In genomic region chr17:36060829-36061228, GRCm38 (mm10) we compare ENCODE assay signal across 9 mouse cellular contexts. TPM values are rescaled to one million over a fixed set of nuclear protein-coding genes. Genes with fewer than 3 reads are reported as not detected.
DNase-seq lines count a peak whose midpoint lies in the region; ATAC-seq lines count a peak whose summit lies in the region.
"Had no signal": no experiment of that assay in that cellular context is flagged by ENCODE, and none has a peak within 500 bp of the region (broad histone marks: within the 10 kb centered on the region; RNA-seq: fewer than 3 reads in every experiment).

No protein-coding gene starts in this region.

- H3K4me1 ChIP-seq in kidney, embryonic 15.5 days, result no peaks in the 10 kb centered on the region
- H3K4me1 ChIP-seq in limb, embryonic 10.5 days, result no peaks in the 10 kb centered on the region
- H3K4me1 ChIP-seq in neural tube, embryonic 11.5 days (ENCODE audit: control insufficient read depth, insufficient read depth, low read length), result no peaks in the 10 kb centered on the region

- 32% methylated on average over 2 of the region's 2 CpGs for WGBS in kidney, embryonic 15.5 days
- WGBS in limb, embryonic 10.5 days, result 25% methylated on average over 2 of the region's 2 CpGs
- 20% methylated on average over 2 of the region's 2 CpGs for WGBS in neural tube, embryonic 11.5 days

- no peak overlapping the region for H3K27ac ChIP-seq in kidney, embryonic 15.5 days
- H3K27ac ChIP-seq in limb, embryonic 10.5 days, result no peak overlapping the region
- H3K27ac ChIP-seq in neural tube, embryonic 11.5 days (ENCODE audit: low read depth, low read length), result no peak overlapping the region

- peak; percentile 75 for DNase-seq in kidney, adult 11 months
- peak; percentile 93 for DNase-seq in brain, adult 2 months (ENCODE audit: low read depth, low spot score)
- peak; percentile 88 for DNase-seq in forelimb bud, embryonic 11.5 days (ENCODE audit: low read depth, low spot score)
- DNase-seq in induced T-regulatory cell, adult 2 months (ENCODE audit: low read depth), result peak; percentile 92
- DNase-seq in limb, embryonic 10.5 days (ENCODE audit: low spot score), result peak; percentile 71
- DNase-seq in neural tube, embryonic 11.5 days (ENCODE audit: low spot score), result peak; percentile 73
- DNase-seq in thymus, adult 18-20 months, result peak; percentile 81 to 88

- H3K4me2 ChIP-seq in kidney, embryonic 15.5 days, result no peak overlapping the region
- no peak overlapping the region for H3K4me2 ChIP-seq in neural tube, embryonic 11.5 days (ENCODE audit: low read depth)

- no peaks in the 10 kb centered on the region for H3K9me3 ChIP-seq in kidney, embryonic 15.5 days (replicated peaks)
- no peaks in the 10 kb centered on the region for H3K9me3 ChIP-seq in limb, embryonic 10.5 days (replicated peaks)
- H3K9me3 ChIP-seq in neural tube, embryonic 11.5 days (ENCODE audit: control insufficient read depth, low read length), result no peaks in the 10 kb centered on the region

- ATAC-seq in kidney, embryonic 15.5 days (replicated peaks; ENCODE audit: low FRiP score), result no peak
- no peak for ATAC-seq in neural tube, embryonic 11.5 days (ENCODE audit: insufficient read depth, low FRiP score, low TSS enrichment)

- H3K9ac ChIP-seq in kidney, embryonic 15.5 days, result no peak overlapping the region
- no peak overlapping the region for H3K9ac ChIP-seq in neural tube, embryonic 11.5 days (ENCODE audit: low read length)

- no peaks in the 10 kb centered on the region for H3K36me3 ChIP-seq in kidney, embryonic 15.5 days
- H3K36me3 ChIP-seq in limb, embryonic 10.5 days, result no peaks in the 10 kb centered on the region
- H3K36me3 ChIP-seq in neural tube, embryonic 11.5 days (ENCODE audit: control insufficient read depth, insufficient read depth, low read length), result no peaks in the 10 kb centered on the region

- H3K27me3 ChIP-seq in kidney, embryonic 15.5 days, result no peaks in the 10 kb centered on the region
- H3K27me3 ChIP-seq in limb, embryonic 10.5 days (ENCODE audit: low read depth, poor library complexity, severe bottlenecking), result no peaks in the 10 kb centered on the region
- no peaks in the 10 kb centered on the region for H3K27me3 ChIP-seq in neural tube, embryonic 11.5 days (ENCODE audit: control insufficient read depth, insufficient read depth, low read length)

- H3K4me3 ChIP-seq in kidney, embryonic 15.5 days (replicated peaks), result no peak overlapping the region
- H3K4me3 ChIP-seq in limb, embryonic 10.5 days, result no peak overlapping the region
- no peak overlapping the region for H3K4me3 ChIP-seq in neural tube, embryonic 11.5 days (ENCODE audit: low read depth, low read length)
- H3K4me3 ChIP-seq: erythroblast, embryonic 14.5 days had no signal

RNA-seq across cellular contexts. Expression of gene Gm11127, which starts 2.7 kb away (rescaled TPM):
- polyA plus RNA-seq in kidney, embryonic 15.5 days (2015; fragmentation: Nextera tagmentation; extraction: Ambion mirVana), result not detected in 2 replicates
- not detected in 2 replicates for polyA plus RNA-seq in limb, embryonic 10.5 days (2016; fragmentation: Nextera tagmentation; extraction: Ambion mirVana)
- polyA plus RNA-seq in neural tube, embryonic 11.5 days (2014; fragmentation: Nextera tagmentation; extraction: Ambion mirVana), result not detected in 2 replicates
- polyA plus RNA-seq: erythroblast, embryonic 14.5 days had no signal

RNA-seq across cellular contexts. Expression of gene Gm6034, which starts 18.1 kb away (rescaled TPM):
- not detected in 2 replicates for polyA plus RNA-seq in kidney, embryonic 15.5 days (2015; fragmentation: Nextera tagmentation; extraction: Ambion mirVana)
- polyA plus RNA-seq in limb, embryonic 10.5 days (2016; fragmentation: Nextera tagmentation; extraction: Ambion mirVana), result not detected in 2 replicates
- not detected in 2 replicates for polyA plus RNA-seq in neural tube, embryonic 11.5 days (2014; fragmentation: Nextera tagmentation; extraction: Ambion mirVana)
- polyA plus RNA-seq: erythroblast, embryonic 14.5 days had no signal

RNA-seq across cellular contexts. Expression of gene H2-T22, which starts 18.3 kb away (rescaled TPM):
- polyA plus RNA-seq in kidney, embryonic 15.5 days (2015; fragmentation: Nextera tagmentation; extraction: Ambion mirVana), result 13.8 and 14.1 TPM in 2 replicates
- polyA plus RNA-seq in limb, embryonic 10.5 days (2016; fragmentation: Nextera tagmentation; extraction: Ambion mirVana), result 5.6 and 9.7 TPM in 2 replicates
- polyA plus RNA-seq in neural tube, embryonic 11.5 days (2014; fragmentation: Nextera tagmentation; extraction: Ambion mirVana), result 9.2 and 10.2 TPM in 2 replicates

RNA-seq across cellular contexts. Expression of gene H2-T23, which starts 28.2 kb away (rescaled TPM):
- polyA plus RNA-seq in kidney, embryonic 15.5 days (2015; fragmentation: Nextera tagmentation; extraction: Ambion mirVana), result 4.3 and 4.5 TPM in 2 replicates
- 1.2 and 1.5 TPM in 2 replicates for polyA plus RNA-seq in limb, embryonic 10.5 days (2016; fragmentation: Nextera tagmentation; extraction: Ambion mirVana)
- polyA plus RNA-seq in neural tube, embryonic 11.5 days (2014; fragmentation: Nextera tagmentation; extraction: Ambion mirVana), result 2.7 and 3.0 TPM in 2 replicates

RNA-seq across cellular contexts. Expression of gene H2-T24, which starts 40.5 kb away (rescaled TPM):
- polyA plus RNA-seq in kidney, embryonic 15.5 days (2015; fragmentation: Nextera tagmentation; extraction: Ambion mirVana), result 2.9 and 3.5 TPM in 2 replicates
- polyA plus RNA-seq in limb, embryonic 10.5 days (2016; fragmentation: Nextera tagmentation; extraction: Ambion mirVana), result 3.2 and 4.0 TPM in 2 replicates
- 3.5 and 3.6 TPM in 2 replicates for polyA plus RNA-seq in neural tube, embryonic 11.5 days (2014; fragmentation: Nextera tagmentation; extraction: Ambion mirVana)
